Comparison of ENCODE assay signal across 13 mouse cellular contexts in genomic region chr16:92903892-92904473, GRCm38 (mm10).
DNase-seq lines count a peak whose midpoint lies in the region; ATAC-seq and TF ChIP-seq lines count a peak whose summit lies in the region.
"Had no signal": no experiment of that assay in that cellular context is flagged by ENCODE, and none has a peak within 500 bp of the region (broad histone marks: within the 10 kb centered on the region; RNA-seq: fewer than 3 reads in every experiment).

No protein-coding gene starts in this region.

- no peak overlapping the region for H3K4me3 ChIP-seq in kidney, postnatal 0 days (replicated peaks; ENCODE audit: low read depth, low read length)
- H3K4me3 ChIP-seq in hindbrain, embryonic 12.5 days = no peak overlapping the region
- H3K4me3 ChIP-seq: gastrocnemius, adult 2 months; hindbrain, embryonic 13.5 days; neural tube, embryonic 15.5 days had no signal

- H3K27ac ChIP-seq in kidney, postnatal 0 days = peak overlapping the region; percentile 58; the same call in 1 of the 2 replicates
- no peak overlapping the region for H3K27ac ChIP-seq in hindbrain, embryonic 12.5 days
- H3K27ac ChIP-seq: gastrocnemius, adult 2 months; hindbrain, embryonic 13.5 days; neural tube, embryonic 15.5 days had no signal

- TF ChIP-seq CTCF in kidney, postnatal 0 days (IDR thresholded peaks at IDR 0.05; ENCODE audit: low read depth) = no peak

- WGBS in kidney, postnatal 0 days = 30% methylated on average over 9 of the region's 9 CpGs
- 63% methylated on average over 9 of the region's 9 CpGs for whole genome bisulfite sequencing in hindbrain, embryonic 12.5 days

- no peaks in the 10 kb centered on the region for H3K36me3 ChIP-seq in kidney, postnatal 0 days (ENCODE audit: insufficient read depth, low read length)
- H3K36me3 ChIP-seq in hindbrain, embryonic 12.5 days = no peaks in the 10 kb centered on the region
- H3K36me3 ChIP-seq: hindbrain, embryonic 13.5 days; neural tube, embryonic 15.5 days had no signal

- no peaks in the 10 kb centered on the region for H3K9me3 ChIP-seq in kidney, postnatal 0 days (replicated peaks; ENCODE audit: low read length)
- H3K9me3 ChIP-seq in hindbrain, embryonic 12.5 days (replicated peaks) = no peaks in the 10 kb centered on the region
- H3K9me3 ChIP-seq: hindbrain, embryonic 13.5 days; neural tube, embryonic 15.5 days had no signal

- 0 out of 2 replicates have a peak, but pooled peaks cover 4% of the 10 kb centered on the region for H3K4me1 ChIP-seq in kidney, postnatal 0 days (replicated peaks; ENCODE audit: insufficient read depth, low read length)
- no peaks in the 10 kb centered on the region for H3K4me1 ChIP-seq in hindbrain, embryonic 12.5 days
- H3K4me1 ChIP-seq: hindbrain, embryonic 13.5 days; neural tube, embryonic 15.5 days had no signal

- ATAC-seq in common myeloid progenitor, adult 5-6 weeks (replicated peaks; ENCODE audit: low read depth, poor library complexity, severe bottlenecking) = peak; percentile 79
- no peak; the same call in 1 of the 2 replicates for ATAC-seq in kidney, postnatal 0 days (replicated peaks; ENCODE audit: low FRiP score, low read depth)
- ATAC-seq in megakaryocyte progenitor cell, adult 5-6 weeks (replicated peaks; ENCODE audit: poor library complexity) = peak; percentile 85
- no peak for ATAC-seq in hindbrain, embryonic 12.5 days (ENCODE audit: low FRiP score)
- no peak for ATAC-seq in erythroid progenitor cell, adult 5-6 weeks (replicated peaks; ENCODE audit: low FRiP score, poor library complexity, severe bottlenecking)

- H3K9ac ChIP-seq in kidney, postnatal 0 days (ENCODE audit: low read depth, low read length) = no peak overlapping the region
- H3K9ac ChIP-seq in hindbrain, embryonic 12.5 days = no peak overlapping the region
- H3K9ac ChIP-seq: hindbrain, embryonic 13.5 days; neural tube, embryonic 15.5 days had no signal

- intact Hi-C loops in gastrocnemius, postnatal 14 days (cut with DNase I; ENCODE audit: low total_unique reads) = no loop called here

- DNase-seq in kidney, adult 11 months = peak; percentile 12
- no peak for DNase-seq in kidney, adult 18-20 months
- peak; percentile 44 for DNase-seq in kidney, postnatal 0 days (ENCODE audit: low spot score)
- DNase-seq in gastrocnemius, postnatal 14 days = no peak
- DNase-seq: adrenal gland, adult 8-10 months; cerebellum, postnatal 14 days; gastrocnemius, adult 2 months had no signal

- no peaks in the 10 kb centered on the region for H3K27me3 ChIP-seq in kidney, postnatal 0 days (ENCODE audit: insufficient read depth, low read length)
- H3K27me3 ChIP-seq in hindbrain, embryonic 12.5 days = no peaks in the 10 kb centered on the region; the same call in 1 of the 2 replicates
- H3K27me3 ChIP-seq: hindbrain, embryonic 13.5 days; neural tube, embryonic 15.5 days had no signal

- no peak overlapping the region for H3K4me2 ChIP-seq in kidney, postnatal 0 days (ENCODE audit: low read length)
- H3K4me2 ChIP-seq in hindbrain, embryonic 12.5 days (replicated peaks) = no peak overlapping the region
- H3K4me2 ChIP-seq: hindbrain, embryonic 13.5 days; neural tube, embryonic 15.5 days had no signal

Comparison
In these comparisons a context has a peak if more than half of its experiments do, and no peak if none do; other contexts are left out.
1. DNase-seq: peak in kidney, adult 11 months (single experiment) and kidney, postnatal 0 days (single experiment); none in kidney, adult 18-20 months (single experiment) and gastrocnemius, postnatal 14 days (single experiment).
2. ATAC-seq: peak in common myeloid progenitor, adult 5-6 weeks (single experiment) and megakaryocyte progenitor cell, adult 5-6 weeks (single experiment); none in kidney, postnatal 0 days (single experiment), hindbrain, embryonic 12.5 days (single experiment) and erythroid progenitor cell, adult 5-6 weeks (single experiment).